23 mouse cellular contexts compared by ENCODE assay signal in genomic region chr9:39577050-39577449, GRCm38 (mm10). TPM values are rescaled to one million over a fixed set of nuclear protein-coding genes. Genes with fewer than 3 reads are reported as not detected.
DNase-seq lines count a peak whose midpoint lies in the region; ATAC-seq and TF ChIP-seq lines count a peak whose summit lies in the region.
"Had no signal": no experiment of that assay in that cellular context is flagged by ENCODE, and none has a peak within 500 bp of the region (broad histone marks: within the 10 kb centered on the region; RNA-seq: fewer than 3 reads in every experiment).

No protein-coding gene starts in this region.

- WGBS in heart, embryonic 11.5 days (ENCODE audit: insufficient replicate concordance): 63% methylated on average over 5 of the region's 5 CpGs
- 41% methylated on average over 5 of the region's 5 CpGs for WGBS in heart, postnatal 0 days
- 93% methylated on average over 5 of the region's 5 CpGs for WGBS in forebrain, embryonic 12.5 days

- H3K27me3 ChIP-seq in heart, embryonic 11.5 days (ENCODE audit: control insufficient read depth, insufficient read depth, low read length): no peaks in the 10 kb centered on the region
- H3K27me3 ChIP-seq in heart, postnatal 0 days (ENCODE audit: control insufficient read depth, insufficient read depth, low read length): no peaks in the 10 kb centered on the region
- no peaks in the 10 kb centered on the region for H3K27me3 ChIP-seq in forebrain, embryonic 12.5 days
- H3K27me3 ChIP-seq: embryonic facial prominence, embryonic 13.5 days; forebrain, embryonic 15.5 days; hindbrain, embryonic 12.5 days had no signal

- no peaks in the 10 kb centered on the region for H3K36me3 ChIP-seq in heart, embryonic 11.5 days (ENCODE audit: control insufficient read depth, insufficient read depth, low read length)
- H3K36me3 ChIP-seq in heart, postnatal 0 days (replicated peaks; ENCODE audit: control insufficient read depth, insufficient read depth, low read length): no peaks in the 10 kb centered on the region
- no peaks in the 10 kb centered on the region for H3K36me3 ChIP-seq in forebrain, embryonic 12.5 days (replicated peaks)
- H3K36me3 ChIP-seq: embryonic facial prominence, embryonic 13.5 days; forebrain, embryonic 15.5 days; G1E; hindbrain, embryonic 12.5 days had no signal

- H3K27ac ChIP-seq in heart, embryonic 11.5 days (ENCODE audit: low read depth, low read length): no peak overlapping the region
- no peak overlapping the region for H3K27ac ChIP-seq in heart, postnatal 0 days (ENCODE audit: low read depth)
- no peak overlapping the region for H3K27ac ChIP-seq in forebrain, embryonic 12.5 days
- H3K27ac ChIP-seq: embryonic facial prominence, embryonic 13.5 days; forebrain, embryonic 15.5 days; hindbrain, embryonic 12.5 days had no signal

- no peak for ATAC-seq in heart, embryonic 11.5 days (replicated peaks; ENCODE audit: insufficient number of reproducible peaks, low FRiP score, low TSS enrichment)
- no peak for ATAC-seq in heart, postnatal 0 days (ENCODE audit: insufficient read depth, low read depth)
- ATAC-seq in forebrain, embryonic 12.5 days (ENCODE audit: low FRiP score): no peak
- ATAC-seq: forebrain, embryonic 15.5 days; hindbrain, embryonic 16.5 days; inflammation-experienced regulatory T-cells, adult 6 months; intestine, postnatal 0 days had no signal

- no peaks in the 10 kb centered on the region for H3K9me3 ChIP-seq in heart, embryonic 11.5 days (replicated peaks; ENCODE audit: control insufficient read depth, low read length)
- no peaks in the 10 kb centered on the region for H3K9me3 ChIP-seq in heart, postnatal 0 days (replicated peaks; ENCODE audit: control insufficient read depth, low read length)
- H3K9me3 ChIP-seq in forebrain, embryonic 12.5 days: no peaks in the 10 kb centered on the region
- H3K9me3 ChIP-seq: embryonic facial prominence, embryonic 13.5 days; forebrain, embryonic 15.5 days; G1E; hindbrain, embryonic 12.5 days had no signal

- no peak overlapping the region for H3K4me2 ChIP-seq in heart, embryonic 11.5 days
- H3K4me2 ChIP-seq in heart, postnatal 0 days (ENCODE audit: low read depth, low read length): no peak overlapping the region
- H3K4me2 ChIP-seq in forebrain, embryonic 12.5 days: no peak overlapping the region
- H3K4me2 ChIP-seq: embryonic facial prominence, embryonic 13.5 days; forebrain, embryonic 15.5 days; hindbrain, embryonic 12.5 days had no signal

- peak; percentile 42 for DNase-seq in heart, adult 8-10 months (ENCODE audit: low spot score)
- peak; percentile 8 for DNase-seq in NIH3T3 (ENCODE audit: low read depth)
- peak; percentile 65 for DNase-seq in heart, postnatal 0 days (ENCODE audit: low spot score)
- DNase-seq in thymus, postnatal 10 days (ENCODE audit: low spot score in 2 of 2): no peak
- DNase-seq: adrenal gland, postnatal 10 days; cerebellum, adult 11-12 months; cerebellum, adult 9-10 months; cerebellum, postnatal 25 days; gastrocnemius, postnatal 36 days had no signal

- H3K9ac ChIP-seq in heart, embryonic 11.5 days (ENCODE audit: low read depth, low read length): no peak overlapping the region
- no peak overlapping the region for H3K9ac ChIP-seq in heart, postnatal 0 days (replicated peaks; ENCODE audit: low read depth, low read length)
- H3K9ac ChIP-seq in forebrain, embryonic 12.5 days: no peak overlapping the region
- H3K9ac ChIP-seq: embryonic facial prominence, embryonic 13.5 days; forebrain, embryonic 15.5 days; hindbrain, embryonic 12.5 days had no signal

- TF ChIP-seq EP300 in heart, postnatal 0 days (IDR thresholded peaks at IDR 0.05; ENCODE audit: low read depth): no peak

- no peak for TF ChIP-seq CTCF in heart, postnatal 0 days (IDR thresholded peaks at IDR 0.05; ENCODE audit: low read depth)

- H3K4me1 ChIP-seq in heart, embryonic 11.5 days (ENCODE audit: control insufficient read depth, insufficient read depth, low read length): no peaks in the 10 kb centered on the region
- no peaks in the 10 kb centered on the region for H3K4me1 ChIP-seq in heart, postnatal 0 days (ENCODE audit: control insufficient read depth, insufficient read depth)
- H3K4me1 ChIP-seq in forebrain, embryonic 12.5 days: no peaks in the 10 kb centered on the region
- H3K4me1 ChIP-seq: embryonic facial prominence, embryonic 13.5 days; forebrain, embryonic 15.5 days; hindbrain, embryonic 12.5 days had no signal

- H3K4me3 ChIP-seq in heart, embryonic 11.5 days (ENCODE audit: low read depth, low read length): no peak overlapping the region
- H3K4me3 ChIP-seq in heart, postnatal 0 days (ENCODE audit: low read depth, low read length): no peak overlapping the region
- H3K4me3 ChIP-seq in forebrain, embryonic 12.5 days (replicated peaks): no peak overlapping the region
- H3K4me3 ChIP-seq: embryonic facial prominence, embryonic 13.5 days; forebrain, embryonic 15.5 days; hindbrain, embryonic 12.5 days had no signal

RNA-seq across cellular contexts. Expression of gene Olfr959, which starts 1.7 kb away (rescaled TPM):
- total RNA-seq in heart, adult 8-10 months (2022): not detected
- not detected in 2 replicates for polyA plus RNA-seq in heart, embryonic 11.5 days (2014; fragmentation: Nextera tagmentation; extraction: Ambion mirVana)
- total RNA-seq in heart, postnatal 0 days (2014; rRNA removed; ENCODE audit: low replicate concordance): not detected in 2 replicates
- not detected in 2 replicates for polyA plus RNA-seq in heart, postnatal 0 days (2015; fragmentation: Nextera tagmentation; extraction: Ambion mirVana)
- not detected in 2 replicates for polyA plus RNA-seq in forebrain, embryonic 12.5 days (2016; fragmentation: Nextera tagmentation; extraction: Ambion mirVana)
- total RNA-seq: adrenal gland, postnatal 10 days; adrenal gland, postnatal 4 days; gastrocnemius, adult 8-10 months; gastrocnemius, postnatal 36 days; heart, postnatal 14 days had no signal
- polyA plus RNA-seq: cortical plate, adult 2 months; forebrain, embryonic 15.5 days; G1E; hindbrain, embryonic 12.5 days; hindbrain, embryonic 16.5 days; inflammation-experienced regulatory T-cells, adult 6 months; intestine, postnatal 0 days; kidney, embryonic 14.5 days had no signal

RNA-seq across cellular contexts. Expression of gene Olfr958, which starts 23.2 kb away (rescaled TPM):
- total RNA-seq in heart, adult 8-10 months (2022): not detected
- polyA plus RNA-seq in heart, embryonic 11.5 days (2014; fragmentation: Nextera tagmentation; extraction: Ambion mirVana): not detected in 2 replicates
- not detected in 2 replicates for total RNA-seq in heart, postnatal 0 days (2014; rRNA removed; ENCODE audit: low replicate concordance)
- polyA plus RNA-seq in heart, postnatal 0 days (2015; fragmentation: Nextera tagmentation; extraction: Ambion mirVana): not detected in 2 replicates
- polyA plus RNA-seq in forebrain, embryonic 12.5 days (2016; fragmentation: Nextera tagmentation; extraction: Ambion mirVana): not detected in 2 replicates
- total RNA-seq: adrenal gland, postnatal 10 days; adrenal gland, postnatal 4 days; gastrocnemius, adult 8-10 months; gastrocnemius, postnatal 36 days; heart, postnatal 14 days had no signal
- polyA plus RNA-seq: cortical plate, adult 2 months; embryonic facial prominence, embryonic 13.5 days; forebrain, embryonic 15.5 days; G1E; hindbrain, embryonic 12.5 days; hindbrain, embryonic 16.5 days; inflammation-experienced regulatory T-cells, adult 6 months; intestine, postnatal 0 days; kidney, embryonic 14.5 days had no signal

RNA-seq across cellular contexts. Expression of gene AW551984, which starts 27.2 kb away (rescaled TPM):
- under 1 TPM in 2 of 4 experiments, not detected in 2; 0.37 to 0.82 TPM for total RNA-seq in heart, adult 8-10 months (2022)
- 10.5 and 14.3 TPM in 2 replicates for polyA plus RNA-seq in heart, embryonic 11.5 days (2014; fragmentation: Nextera tagmentation; extraction: Ambion mirVana)
- total RNA-seq in heart, postnatal 0 days (2014; rRNA removed; ENCODE audit: low replicate concordance): 5.6 and 6.9 TPM in 2 replicates
- polyA plus RNA-seq in heart, postnatal 0 days (2015; fragmentation: Nextera tagmentation; extraction: Ambion mirVana): 2.1 and 2.2 TPM in 2 replicates
- 23.6 and 24.7 TPM in 2 replicates for polyA plus RNA-seq in forebrain, embryonic 12.5 days (2016; fragmentation: Nextera tagmentation; extraction: Ambion mirVana)
- polyA plus RNA-seq: G1E; inflammation-experienced regulatory T-cells, adult 6 months had no signal

RNA-seq across cellular contexts. Expression of gene Olfr148, which starts 33.4 kb away (rescaled TPM):
- total RNA-seq in heart, adult 8-10 months (2022): not detected
- polyA plus RNA-seq in heart, embryonic 11.5 days (2014; fragmentation: Nextera tagmentation; extraction: Ambion mirVana): not detected in 2 replicates
- total RNA-seq in heart, postnatal 0 days (2014; rRNA removed; ENCODE audit: low replicate concordance): not detected in 2 replicates
- polyA plus RNA-seq in heart, postnatal 0 days (2015; fragmentation: Nextera tagmentation; extraction: Ambion mirVana): not detected in 2 replicates
- polyA plus RNA-seq in forebrain, embryonic 12.5 days (2016; fragmentation: Nextera tagmentation; extraction: Ambion mirVana): not detected in 2 replicates
- total RNA-seq: adrenal gland, postnatal 10 days; adrenal gland, postnatal 4 days; G1E; gastrocnemius, adult 8-10 months; gastrocnemius, postnatal 36 days; heart, postnatal 14 days had no signal
- polyA plus RNA-seq: cortical plate, adult 2 months; embryonic facial prominence, embryonic 13.5 days; forebrain, embryonic 15.5 days; G1E; hindbrain, embryonic 12.5 days; hindbrain, embryonic 16.5 days; inflammation-experienced regulatory T-cells, adult 6 months; intestine, postnatal 0 days; kidney, embryonic 14.5 days had no signal

RNA-seq across cellular contexts. Expression of gene Olfr960, which starts 44.1 kb away (rescaled TPM):
- total RNA-seq in heart, adult 8-10 months (2022): not detected
- polyA plus RNA-seq in heart, embryonic 11.5 days (2014; fragmentation: Nextera tagmentation; extraction: Ambion mirVana): not detected in 2 replicates
- total RNA-seq in heart, postnatal 0 days (2014; rRNA removed; ENCODE audit: low replicate concordance): not detected in 2 replicates
- not detected in 2 replicates for polyA plus RNA-seq in heart, postnatal 0 days (2015; fragmentation: Nextera tagmentation; extraction: Ambion mirVana)
- polyA plus RNA-seq in forebrain, embryonic 12.5 days (2016; fragmentation: Nextera tagmentation; extraction: Ambion mirVana): not detected in 2 replicates
- total RNA-seq: adrenal gland, postnatal 10 days; adrenal gland, postnatal 4 days; gastrocnemius, adult 8-10 months; gastrocnemius, postnatal 36 days; heart, postnatal 14 days had no signal
- polyA plus RNA-seq: cortical plate, adult 2 months; embryonic facial prominence, embryonic 13.5 days; forebrain, embryonic 15.5 days; G1E; hindbrain, embryonic 12.5 days; hindbrain, embryonic 16.5 days; inflammation-experienced regulatory T-cells, adult 6 months; intestine, postnatal 0 days had no signal

Comparison
In these comparisons a context has a peak if more than half of its experiments do, and no peak if none do; other contexts are left out.
1. DNase-seq: peak in heart, adult 8-10 months (single experiment), NIH3T3 (single experiment) and heart, postnatal 0 days (single experiment); none in thymus, postnatal 10 days (0 of 2).